Mouse (Mus musculus) retina, postnatal 7 days (tissue): ENCODE data around the gene Rps21.
"Not testable (repeated sequence)": the region's sequence is repeated elsewhere in the genome, so short reads cannot be mapped to it uniquely, and the experiment has no call there.

ENCODE experiments used
- DNase-seq: peaks from one replicate; pipeline ENCODE4 v3.0.0-alpha.2; 2012; ENCODE audit warnings: low read depth, low spot score

The Rps21 gene

GRCm38 (mm10) chr2:180258951-180259484 is 1.8 kb downstream of the Rps21 start:
- not testable (repeated sequence) for DNase-seq

- DNase-seq, result not testable (repeated sequence)
Measured at GRCm38 (mm10) chr2:180259826-180260609, 2.8 kb downstream of the Rps21 start.

- no peak for DNase-seq
Measured at GRCm38 (mm10) chr2:180260610-180261480, 3.7 kb downstream of the Rps21 start.

- no peak for DNase-seq
Measured at GRCm38 (mm10) chr2:180261901-180262300, 4.7 kb downstream of the Rps21 start.

- no peak for DNase-seq
Measured at GRCm38 (mm10) chr2:180262441-180262840, 5.3 kb downstream of the Rps21 start.

- DNase-seq, result no peak
Measured at GRCm38 (mm10) chr2:180262891-180263290, 5.7 kb downstream of the Rps21 start.

- no peak for DNase-seq
Measured at GRCm38 (mm10) chr2:180267955-180268354, 10.8 kb downstream of the Rps21 start.

GRCm38 (mm10) chr2:180269329-180269728 is 12.2 kb downstream of the Rps21 start:
- DNase-seq, result no peak

GRCm38 (mm10) chr2:180270537-180271255 is 13.5 kb downstream of the Rps21 start:
- no peak for DNase-seq

- no peak for DNase-seq
Measured at GRCm38 (mm10) chr2:180271804-180272395, 14.7 kb downstream of the Rps21 start.

- peak; percentile 19 for DNase-seq
Measured at GRCm38 (mm10) chr2:180272884-180273321, 15.7 kb downstream of the Rps21 start.

- DNase-seq, result peak; percentile 92
Measured at GRCm38 (mm10) chr2:180273394-180274244, 16.4 kb downstream of the Rps21 start, which contains the start of gene Cables2. Gene Cables2 (minus strand): TSS chr2:180273496.

- no peak for DNase-seq
Measured at GRCm38 (mm10) chr2:180274523-180274922, 17.3 kb downstream of the Rps21 start.

- peak; percentile 76 for DNase-seq
Measured at GRCm38 (mm10) chr2:180275836-180276235, 18.7 kb downstream of the Rps21 start.

GRCm38 (mm10) chr2:180276385-180276784 is 19.2 kb downstream of the Rps21 start:
- DNase-seq, result no peak

GRCm38 (mm10) chr2:180276851-180277259 is 19.7 kb downstream of the Rps21 start:
- DNase-seq, result no peak

- DNase-seq, result no peak
Measured at GRCm38 (mm10) chr2:180277773-180278320, 20.7 kb downstream of the Rps21 start.

- DNase-seq, result no peak
Measured at GRCm38 (mm10) chr2:180279321-180279720, 22.1 kb downstream of the Rps21 start.

- no peak for DNase-seq
Measured at GRCm38 (mm10) chr2:180288966-180289365, 31.8 kb downstream of the Rps21 start.
